Mouse (Mus musculus): ENCODE measurements at regions not wholly inside any gene's neighbourhood (a gene's known extent, or its start where the extent isn't known, plus 50 kb on each side); places are given as distances from the start of the nearest gene placed in this dataset.

DNA sequence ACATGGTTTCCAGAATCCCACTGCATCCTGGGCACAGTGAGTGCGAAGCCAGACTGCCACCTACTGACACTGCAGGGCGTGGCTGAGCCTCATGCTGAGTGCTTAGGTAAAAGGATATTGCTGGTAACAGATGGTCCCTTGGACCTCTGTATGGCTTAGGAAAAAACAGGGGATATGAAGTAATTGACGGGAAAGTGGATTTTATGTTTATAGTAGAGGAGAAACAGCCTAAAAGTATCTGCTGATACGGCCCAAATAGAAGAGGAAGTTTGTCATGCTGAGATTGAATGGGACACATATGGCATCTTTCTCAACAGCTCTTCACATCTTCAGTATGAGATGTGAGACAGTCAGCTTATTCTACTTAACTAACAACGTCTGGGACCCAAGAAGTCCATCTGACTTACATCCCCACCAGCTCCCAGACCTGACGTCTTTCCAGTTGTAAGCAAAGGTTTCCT is 182.1 kb downstream of the Rap2a start:
- Histone ChIP-seq H3K9me3 (ENCODE audit: low read depth, low read length) (no peaks in the 10 kb centered on the region), H3K27me3 (ENCODE audit: insufficient read depth, low read length) (no peaks in the 10 kb centered on the region), H3K27ac (ENCODE audit: low read depth) (no peak overlapping the region), H3K4me2 (no peak overlapping the region), H3K4me1 (ENCODE audit: insufficient read depth) (peaks cover 3% of the 10 kb centered on the region; the same call in 1 of the 2 replicates), H3K4me3 (ENCODE audit: low read depth, low read length) (no peak overlapping the region), H3K9ac (no peak overlapping the region), H3K36me3 (ENCODE audit: insufficient read depth) (no peaks in the 10 kb centered on the region)
- WGBS: 33% methylated on average over 6 of the region's 6 CpGs
- peak; percentile 81 for TF ChIP-seq CTCF (IDR thresholded peaks at IDR 0.05; ENCODE audit: low read depth)
- DNase-seq (peak; percentile 87), ATAC-seq (ENCODE audit: insufficient read depth) (peak; percentile 94)

DNA sequence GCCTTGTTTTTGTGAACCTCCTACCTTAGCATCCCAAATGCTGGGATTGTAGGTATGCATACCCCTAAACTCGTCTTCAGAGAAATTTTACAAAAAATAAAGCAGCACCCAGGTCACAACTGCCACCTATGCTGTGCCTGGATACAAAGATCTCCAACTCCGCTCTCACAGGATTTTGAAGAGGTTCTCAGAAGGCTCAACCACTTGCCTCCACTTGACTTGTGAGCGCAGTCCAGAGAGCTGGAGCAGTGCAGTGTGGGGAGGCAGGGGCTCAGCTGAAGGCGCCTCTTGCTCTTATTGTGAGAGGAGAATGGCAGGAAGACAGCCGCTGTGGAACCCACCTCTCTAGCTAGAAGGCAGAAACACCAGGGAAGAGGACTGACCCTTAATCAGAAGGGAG is 182.9 kb downstream of the Rap2a start:
- Histone ChIP-seq H3K9ac (no peak overlapping the region), H3K9me3 (ENCODE audit: low read depth, low read length) (no peaks in the 10 kb centered on the region), H3K27ac (ENCODE audit: low read depth) (peak overlapping the region; percentile 31; the same call in 1 of the 2 replicates), H3K27me3 (ENCODE audit: insufficient read depth, low read length) (no peaks in the 10 kb centered on the region), H3K4me2 (no peak overlapping the region), H3K4me3 (ENCODE audit: low read depth, low read length) (no peak overlapping the region), H3K36me3 (ENCODE audit: insufficient read depth) (no peaks in the 10 kb centered on the region), H3K4me1 (ENCODE audit: insufficient read depth) (peaks cover 3% of the 10 kb centered on the region; the same call in 1 of the 2 replicates)
- DNase-seq: no peak
- WGBS: 51% methylated on average over 5 of the region's 5 CpGs
- TF ChIP-seq CTCF (IDR thresholded peaks at IDR 0.05; ENCODE audit: low read depth): no peak
- peak; percentile 26; the same call in 1 of the 2 replicates for ATAC-seq (ENCODE audit: insufficient read depth)

DNA sequence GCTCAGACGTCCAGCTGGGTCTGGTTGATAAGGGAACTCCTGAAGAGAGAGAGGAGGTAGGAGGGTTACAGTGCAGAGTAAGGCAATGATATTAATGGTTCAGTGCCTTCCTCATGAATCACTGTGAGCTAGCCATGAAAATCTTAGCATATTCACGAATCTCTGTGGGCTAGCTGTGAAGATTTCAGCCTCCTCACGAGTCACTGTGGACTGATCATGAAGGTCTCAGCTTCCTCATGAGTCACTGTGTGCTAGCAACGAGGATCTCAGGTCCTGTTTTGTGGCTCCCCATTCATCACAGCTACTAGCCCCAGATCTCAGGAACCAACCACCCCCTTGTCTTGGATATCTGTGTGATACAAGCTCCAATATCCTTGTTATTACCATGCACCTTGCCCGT is 191.4 kb downstream of the Rap2a start:
- 75% methylated on average over 5 of the region's 5 CpGs for WGBS
- H3K36me3 ChIP-seq (ENCODE audit: insufficient read depth): no peaks in the 10 kb centered on the region
- DNase-seq: no peak
- no peaks in the 10 kb centered on the region for H3K9me3 ChIP-seq (ENCODE audit: low read depth, low read length)
- H3K9ac ChIP-seq: no peak overlapping the region
- H3K27me3 ChIP-seq (ENCODE audit: insufficient read depth, low read length): no peaks in the 10 kb centered on the region
- ATAC-seq (ENCODE audit: insufficient read depth): no peak
- no peak for TF ChIP-seq CTCF (IDR thresholded peaks at IDR 0.05; ENCODE audit: low read depth)
- no peaks in the 10 kb centered on the region for H3K4me1 ChIP-seq (ENCODE audit: insufficient read depth)
- no peak overlapping the region for H3K4me2 ChIP-seq
- H3K27ac ChIP-seq (ENCODE audit: low read depth): no peak overlapping the region
- no peak overlapping the region for H3K4me3 ChIP-seq (ENCODE audit: low read depth, low read length)

DNA sequence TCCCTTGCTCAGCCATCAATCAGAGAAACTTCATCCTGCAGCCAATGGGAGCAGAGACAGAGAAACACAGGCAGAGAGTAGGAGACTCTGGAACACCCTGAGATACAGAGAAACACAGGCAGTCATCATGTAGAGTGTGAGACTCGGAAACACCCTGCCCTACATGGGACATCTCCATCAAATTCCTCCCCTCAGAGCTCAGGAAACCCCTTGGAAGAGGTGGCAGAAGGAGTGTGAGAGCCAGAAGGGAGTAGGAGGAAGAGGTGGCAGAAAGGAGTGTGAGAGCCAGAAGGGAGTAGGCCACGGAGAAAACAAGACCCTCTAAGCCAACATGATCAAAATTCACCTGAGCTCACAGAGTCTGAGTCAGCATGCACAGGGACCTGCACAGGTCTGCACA is 197.5 kb downstream of the Rap2a start:
- no peak overlapping the region for H3K4me2 ChIP-seq
- H3K9me3 ChIP-seq (ENCODE audit: low read depth, low read length): no peaks in the 10 kb centered on the region
- 77% methylated on average over 2 of the region's 2 CpGs for WGBS
- no peaks in the 10 kb centered on the region for H3K4me1 ChIP-seq (ENCODE audit: insufficient read depth)
- H3K9ac ChIP-seq: no peak overlapping the region
- TF ChIP-seq CTCF (IDR thresholded peaks at IDR 0.05; ENCODE audit: low read depth): no peak
- H3K27ac ChIP-seq (ENCODE audit: low read depth): no peak overlapping the region
- H3K27me3 ChIP-seq (ENCODE audit: insufficient read depth, low read length): no peaks in the 10 kb centered on the region
- ATAC-seq (ENCODE audit: insufficient read depth) (no peak), DNase-seq (no peak)
- no peak overlapping the region for H3K4me3 ChIP-seq (ENCODE audit: low read depth, low read length)
- no peaks in the 10 kb centered on the region for H3K36me3 ChIP-seq (ENCODE audit: insufficient read depth)

DNA sequence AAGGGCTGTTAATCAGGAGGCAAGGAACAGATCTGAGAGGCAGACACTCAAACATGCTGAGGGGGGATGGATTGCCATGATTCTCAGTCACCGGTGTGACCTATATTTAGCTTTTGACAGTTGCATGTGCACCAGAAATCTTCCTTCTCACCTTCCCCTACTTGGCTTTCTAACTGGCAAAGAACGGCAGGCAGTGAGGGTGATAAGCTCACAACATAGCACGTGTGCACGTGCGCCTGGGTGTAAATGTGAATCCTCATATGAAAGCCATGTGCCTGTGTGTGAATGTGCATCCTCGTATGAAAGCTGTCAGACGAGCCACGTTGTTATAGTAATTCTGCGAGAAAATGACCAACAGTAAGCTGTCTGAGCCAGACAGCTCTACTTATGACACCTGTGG is 200.3 kb downstream of the Rap2a start:
- Histone ChIP-seq H3K36me3 (ENCODE audit: insufficient read depth) (no peaks in the 10 kb centered on the region), H3K9ac (no peak overlapping the region), H3K4me1 (ENCODE audit: insufficient read depth) (no peaks in the 10 kb centered on the region), H3K4me3 (ENCODE audit: low read depth, low read length) (no peak overlapping the region), H3K27me3 (ENCODE audit: insufficient read depth, low read length) (no peaks in the 10 kb centered on the region), H3K4me2 (no peak overlapping the region), H3K9me3 (ENCODE audit: low read depth, low read length) (no peaks in the 10 kb centered on the region), H3K27ac (ENCODE audit: low read depth) (no peak overlapping the region)
- TF ChIP-seq CTCF (IDR thresholded peaks at IDR 0.05; ENCODE audit: low read depth): no peak
- no peak for ATAC-seq (ENCODE audit: insufficient read depth)
- 73% methylated on average over 9 of the region's 9 CpGs for WGBS
- DNase-seq: no peak

DNA sequence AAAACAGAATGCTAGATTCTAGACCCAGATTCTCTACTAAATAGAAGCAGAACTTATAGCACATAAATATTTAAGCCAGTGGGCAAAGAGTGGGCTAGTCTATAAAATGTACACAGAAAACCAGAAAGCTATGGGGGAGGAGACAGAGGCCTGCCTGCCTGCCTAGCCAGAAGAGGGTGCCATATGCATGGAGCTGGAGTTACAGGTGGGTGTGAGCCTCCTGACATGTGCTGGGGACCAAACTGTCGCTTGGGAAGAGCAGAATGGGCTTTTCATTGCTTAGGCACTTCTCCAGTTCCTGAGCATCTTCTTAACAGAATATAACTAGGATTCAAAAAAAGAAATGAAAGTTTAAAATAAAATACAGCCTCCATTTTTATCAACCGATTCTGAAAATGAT is 200.8 kb downstream of the Rap2a start:
- no peaks in the 10 kb centered on the region for H3K9me3 ChIP-seq (ENCODE audit: low read depth, low read length)
- H3K27me3 ChIP-seq (ENCODE audit: insufficient read depth, low read length): no peaks in the 10 kb centered on the region
- no peak overlapping the region for H3K4me3 ChIP-seq (ENCODE audit: low read depth, low read length)
- H3K4me2 ChIP-seq: no peak overlapping the region
- 71% methylated on average over 2 of the region's 2 CpGs for WGBS
- DNase-seq: no peak
- no peak for ATAC-seq (ENCODE audit: insufficient read depth)
- H3K4me1 ChIP-seq (ENCODE audit: insufficient read depth): no peaks in the 10 kb centered on the region
- TF ChIP-seq CTCF (IDR thresholded peaks at IDR 0.05; ENCODE audit: low read depth): peak; percentile 15; the same call in 1 of the 2 replicates
- no peaks in the 10 kb centered on the region for H3K36me3 ChIP-seq (ENCODE audit: insufficient read depth)
- H3K27ac ChIP-seq (ENCODE audit: low read depth): no peak overlapping the region
- H3K9ac ChIP-seq: no peak overlapping the region

DNA sequence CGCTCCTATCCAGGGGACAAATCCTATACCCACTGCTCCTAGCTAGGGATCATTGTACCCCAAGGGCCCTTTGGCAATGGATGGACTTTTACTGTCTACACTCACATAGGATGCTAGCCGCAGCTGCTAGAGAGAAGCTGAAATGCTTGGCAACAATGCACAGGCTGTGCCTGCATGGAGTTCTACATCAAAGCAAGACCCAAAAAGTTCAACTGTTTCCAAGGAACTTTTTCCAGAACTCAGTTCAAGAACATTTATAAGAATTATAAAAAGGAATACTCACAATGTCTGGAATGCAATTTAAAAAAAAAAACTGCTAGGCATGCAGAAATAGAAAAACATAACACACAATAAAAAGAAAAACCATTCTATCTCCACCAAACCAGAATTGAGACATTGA is 202.0 kb downstream of the Rap2a start:
- no peaks in the 10 kb centered on the region for H3K27me3 ChIP-seq (ENCODE audit: insufficient read depth, low read length)
- H3K9me3 ChIP-seq (ENCODE audit: low read depth, low read length): no peaks in the 10 kb centered on the region
- no peak for TF ChIP-seq CTCF (IDR thresholded peaks at IDR 0.05; ENCODE audit: low read depth)
- H3K36me3 ChIP-seq (ENCODE audit: insufficient read depth): no peaks in the 10 kb centered on the region
- no peak overlapping the region for H3K4me2 ChIP-seq
- 0 out of 2 replicates have a peak, but pooled peaks cover under 1% of the 10 kb centered on the region for H3K4me1 ChIP-seq (ENCODE audit: insufficient read depth)
- ATAC-seq (ENCODE audit: insufficient read depth): peak; percentile 31; the same call in 1 of the 2 replicates
- H3K4me3 ChIP-seq (ENCODE audit: low read depth, low read length): no peak overlapping the region
- 76% methylated on average over 2 of the region's 2 CpGs for WGBS
- no peak overlapping the region for H3K27ac ChIP-seq (ENCODE audit: low read depth)
- no peak overlapping the region for H3K9ac ChIP-seq
- peak; percentile 53 for DNase-seq

DNA sequence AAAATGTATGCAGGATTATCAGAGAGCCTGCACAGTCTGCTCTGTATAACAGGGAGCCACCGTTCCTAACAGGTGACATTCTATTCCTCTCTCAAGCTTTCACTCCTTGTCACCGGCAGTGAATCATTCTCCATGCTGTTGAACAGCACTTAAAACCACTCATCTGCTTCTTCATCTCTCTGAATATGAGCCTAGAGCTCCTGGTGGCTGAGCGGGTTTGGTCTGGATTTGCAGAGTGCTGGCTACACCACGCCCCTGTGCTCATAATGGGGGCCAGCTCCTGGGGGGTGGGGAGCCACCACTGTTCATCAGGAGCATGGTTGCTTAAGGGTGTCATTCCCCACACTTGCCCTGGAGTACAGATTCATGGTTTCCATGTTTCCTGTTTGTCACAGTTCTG is 207.0 kb downstream of the Rap2a start:
- WGBS: 56% methylated on average over 4 of the region's 4 CpGs
- no peak overlapping the region for H3K4me2 ChIP-seq
- H3K4me3 ChIP-seq (ENCODE audit: low read depth, low read length): no peak overlapping the region
- peaks cover 9% of the 10 kb centered on the region; the same call in 1 of the 2 replicates for H3K4me1 ChIP-seq (ENCODE audit: insufficient read depth)
- H3K9me3 ChIP-seq (ENCODE audit: low read depth, low read length): no peaks in the 10 kb centered on the region
- DNase-seq (peak; percentile 49), ATAC-seq (ENCODE audit: insufficient read depth) (peak; percentile 72)
- no peak overlapping the region for H3K9ac ChIP-seq
- no peaks in the 10 kb centered on the region for H3K36me3 ChIP-seq (ENCODE audit: insufficient read depth)
- no peak for TF ChIP-seq CTCF (IDR thresholded peaks at IDR 0.05; ENCODE audit: low read depth)
- H3K27ac ChIP-seq (ENCODE audit: low read depth): no peak overlapping the region
- no peaks in the 10 kb centered on the region for H3K27me3 ChIP-seq (ENCODE audit: insufficient read depth, low read length)
